Mouse (Mus musculus) stomach, postnatal 0 days (tissue): ENCODE results near the gene Mlx.
A peak's percentile ranks its signal among the peaks of the same experiment; 100 is the strongest.

Experiments used
- CTCF ChIP-seq: IDR thresholded peaks from 2 replicates; pipeline ENCODE4 v1.5.1; 2016; ENCODE audit warnings: antibody characterized with exemption, low read depth, mild to moderate bottlenecking, moderate library complexity
- EP300 ChIP-seq: optimal IDR thresholded peaks from 2 replicates; pipeline ENCODE3; 2016; ENCODE audit warnings: antibody characterized with exemption

GRCm38 (mm10) chr11:101119131-101119760 lies 32.2 kb downstream of the Mlx start:
- TF ChIP-seq CTCF (peak; percentile 63), EP300 (no peak)
